Mouse (Mus musculus): ENCODE measurements around the gene Nr1i2. TPM values are rescaled to one million over a fixed set of nuclear protein-coding genes. Genes with fewer than 3 reads are reported as not detected.
A peak's percentile ranks its signal among the peaks of the same experiment; 100 is the strongest.

Nr1i2 gene
- polyA plus RNA-seq, 1 experiment = not detected

DNA sequence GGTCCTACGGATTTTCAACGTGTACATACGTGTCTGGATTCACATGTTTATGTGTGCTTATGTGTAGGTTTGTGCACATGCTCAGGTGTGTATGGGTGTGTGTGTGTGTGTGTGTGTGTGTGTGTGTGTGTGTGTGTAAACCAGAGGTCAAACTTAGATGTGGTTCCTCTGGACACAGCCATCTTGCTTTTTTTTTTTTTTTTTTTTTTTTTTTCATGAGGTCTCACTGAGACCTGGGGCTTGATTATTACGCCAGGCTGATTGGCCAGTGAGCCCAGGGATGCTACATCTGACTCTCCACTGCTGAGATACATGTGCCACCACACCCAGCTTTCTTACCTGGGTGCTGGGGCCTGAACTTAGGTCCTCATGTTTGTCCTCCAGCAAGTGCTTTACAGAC lies 24.5 kb upstream of the Nr1i2 start:
- TF ChIP-seq POLR2A (IDR thresholded peaks at IDR 0.05; ENCODE audit: borderline replicate concordance, control insufficient read depth, low read depth, low read length) = no peak
- H3K4me3 ChIP-seq (replicated peaks; ENCODE audit: control insufficient read depth, low read depth, low read length) = no peak overlapping the region
- WGBS = 86% methylated on average over 4 of the region's 4 CpGs
- H3K4me1 ChIP-seq (ENCODE audit: control insufficient read depth, insufficient read depth, low read length) = no peaks in the 10 kb centered on the region
- no peak overlapping the region for H3K27ac ChIP-seq (ENCODE audit: control insufficient read depth, insufficient read depth, low read depth, low read length, poor library complexity)

DNA sequence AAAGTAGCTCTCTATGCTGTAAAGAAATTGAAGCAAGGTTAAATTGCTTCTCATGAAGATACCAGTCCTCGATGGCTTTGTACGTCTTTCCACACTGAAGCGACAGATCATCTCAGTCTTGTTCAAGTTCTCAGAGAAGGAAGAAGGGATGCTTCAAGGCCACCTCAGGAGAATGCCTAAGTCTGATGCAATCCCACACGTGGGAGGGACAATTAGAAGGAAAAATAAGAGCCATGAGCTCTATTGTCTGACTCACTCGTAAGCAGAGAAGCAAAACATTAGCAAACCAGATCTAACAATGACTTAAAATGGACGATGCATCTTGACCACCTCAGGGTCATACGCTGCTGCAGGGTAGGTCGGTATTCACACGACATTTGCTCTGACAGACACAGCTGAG lies 23.9 kb upstream of the Nr1i2 start:
- H3K27ac ChIP-seq (ENCODE audit: control insufficient read depth, insufficient read depth, low read depth, low read length, poor library complexity) = no peak overlapping the region
- TF ChIP-seq POLR2A (IDR thresholded peaks at IDR 0.05; ENCODE audit: borderline replicate concordance, control insufficient read depth, low read depth, low read length) (no peak), CTCF (IDR thresholded peaks at IDR 0.05; ENCODE audit: control insufficient read depth, insufficient read depth, low read length) (no peak)
- no peak overlapping the region for H3K4me3 ChIP-seq (replicated peaks; ENCODE audit: control insufficient read depth, low read depth, low read length)
- WGBS = 75% methylated on average over 9 of the region's 9 CpGs
- H3K4me1 ChIP-seq (ENCODE audit: control insufficient read depth, insufficient read depth, low read length) = no peaks in the 10 kb centered on the region

DNA sequence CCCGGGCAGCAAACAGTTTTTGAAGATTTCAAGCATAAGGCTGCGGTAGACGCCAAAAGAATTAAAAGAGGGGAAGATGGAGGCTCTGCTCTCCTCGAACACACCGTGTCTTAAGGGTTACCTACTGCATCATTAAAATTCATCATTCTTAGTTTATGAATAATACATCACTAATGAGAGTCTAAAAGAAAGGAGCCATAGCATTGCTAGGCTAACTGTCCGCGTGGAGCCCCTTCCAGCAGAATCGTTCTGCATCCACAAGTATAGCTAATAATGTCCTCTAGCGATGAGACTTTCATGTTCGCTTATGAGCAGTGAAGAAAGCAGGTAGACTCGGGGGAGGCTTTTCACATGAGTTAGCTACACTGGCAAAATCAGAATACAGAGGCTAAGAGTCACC lies 13.6 kb upstream of the Nr1i2 start:
- 67% methylated on average over 11 of the region's 11 CpGs for WGBS
- no peak overlapping the region for H3K4me3 ChIP-seq (replicated peaks; ENCODE audit: control insufficient read depth, low read depth, low read length)
- H3K4me1 ChIP-seq (ENCODE audit: control insufficient read depth, insufficient read depth, low read length) = no peaks in the 10 kb centered on the region
- no peak overlapping the region for H3K27ac ChIP-seq (ENCODE audit: control insufficient read depth, insufficient read depth, low read depth, low read length, poor library complexity)
- TF ChIP-seq CTCF (IDR thresholded peaks at IDR 0.05; ENCODE audit: control insufficient read depth, insufficient read depth, low read length) (no peak), POLR2A (IDR thresholded peaks at IDR 0.05; ENCODE audit: borderline replicate concordance, control insufficient read depth, low read depth, low read length) (no peak)

DNA sequence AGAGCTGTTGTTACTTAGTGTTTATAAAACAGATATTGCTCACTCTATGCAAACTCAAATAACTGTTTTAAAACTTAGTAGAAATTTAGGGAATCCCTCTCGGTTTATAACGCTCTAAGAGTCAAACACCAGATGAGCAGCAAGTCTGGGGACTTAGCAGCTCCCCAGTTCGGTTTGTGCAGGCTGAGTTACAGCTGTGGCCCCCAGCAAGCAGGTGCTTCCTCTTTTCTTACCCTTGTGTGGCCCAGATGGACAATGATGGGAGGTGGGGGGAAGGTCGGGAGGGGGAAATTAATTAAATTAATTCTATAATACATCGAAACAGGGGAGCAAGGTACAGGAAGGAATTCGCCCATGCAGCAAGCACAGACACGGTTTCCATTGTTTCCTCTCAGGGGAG lies 13.0 kb upstream of the Nr1i2 start:
- no peaks in the 10 kb centered on the region for H3K4me1 ChIP-seq (ENCODE audit: control insufficient read depth, insufficient read depth, low read length)
- TF ChIP-seq POLR2A (IDR thresholded peaks at IDR 0.05; ENCODE audit: borderline replicate concordance, control insufficient read depth, low read depth, low read length) (no peak), CTCF (IDR thresholded peaks at IDR 0.05; ENCODE audit: control insufficient read depth, insufficient read depth, low read length) (no peak)
- 3% methylated on average over 7 of the region's 7 CpGs for WGBS
- H3K27ac ChIP-seq (ENCODE audit: control insufficient read depth, insufficient read depth, low read depth, low read length, poor library complexity) = no peak overlapping the region
- H3K4me3 ChIP-seq (replicated peaks; ENCODE audit: control insufficient read depth, low read depth, low read length) = no peak overlapping the region

DNA sequence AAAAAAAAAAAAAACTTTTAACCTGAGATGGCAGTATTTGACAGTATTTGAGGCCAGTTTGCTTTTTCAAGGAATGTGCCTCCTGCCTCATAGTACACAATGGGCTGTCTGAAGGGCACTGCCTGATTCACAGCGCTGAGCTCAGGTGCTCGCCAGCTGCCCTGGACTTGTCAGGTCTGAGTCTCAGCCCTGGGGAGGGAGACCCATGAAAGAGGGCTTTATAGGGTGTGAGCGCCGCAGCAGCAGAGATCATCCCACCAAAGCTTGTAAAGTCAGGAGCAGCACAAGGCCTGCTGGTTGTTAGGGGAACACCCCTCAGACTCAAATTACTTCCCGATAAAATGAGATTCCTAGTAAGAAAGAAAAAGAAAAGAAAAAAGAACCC lies 12.6 kb upstream of the Nr1i2 start:
- TF ChIP-seq POLR2A (IDR thresholded peaks at IDR 0.05; ENCODE audit: borderline replicate concordance, control insufficient read depth, low read depth, low read length) = no peak
- no peak for TF ChIP-seq CTCF (IDR thresholded peaks at IDR 0.05; ENCODE audit: control insufficient read depth, insufficient read depth, low read length)
- H3K4me3 ChIP-seq (replicated peaks; ENCODE audit: control insufficient read depth, low read depth, low read length) = no peak overlapping the region
- no peak overlapping the region for H3K27ac ChIP-seq (ENCODE audit: control insufficient read depth, insufficient read depth, low read depth, low read length, poor library complexity)
- H3K4me1 ChIP-seq (ENCODE audit: control insufficient read depth, insufficient read depth, low read length) = no peaks in the 10 kb centered on the region
- 54% methylated on average over 5 of the region's 5 CpGs for WGBS

DNA sequence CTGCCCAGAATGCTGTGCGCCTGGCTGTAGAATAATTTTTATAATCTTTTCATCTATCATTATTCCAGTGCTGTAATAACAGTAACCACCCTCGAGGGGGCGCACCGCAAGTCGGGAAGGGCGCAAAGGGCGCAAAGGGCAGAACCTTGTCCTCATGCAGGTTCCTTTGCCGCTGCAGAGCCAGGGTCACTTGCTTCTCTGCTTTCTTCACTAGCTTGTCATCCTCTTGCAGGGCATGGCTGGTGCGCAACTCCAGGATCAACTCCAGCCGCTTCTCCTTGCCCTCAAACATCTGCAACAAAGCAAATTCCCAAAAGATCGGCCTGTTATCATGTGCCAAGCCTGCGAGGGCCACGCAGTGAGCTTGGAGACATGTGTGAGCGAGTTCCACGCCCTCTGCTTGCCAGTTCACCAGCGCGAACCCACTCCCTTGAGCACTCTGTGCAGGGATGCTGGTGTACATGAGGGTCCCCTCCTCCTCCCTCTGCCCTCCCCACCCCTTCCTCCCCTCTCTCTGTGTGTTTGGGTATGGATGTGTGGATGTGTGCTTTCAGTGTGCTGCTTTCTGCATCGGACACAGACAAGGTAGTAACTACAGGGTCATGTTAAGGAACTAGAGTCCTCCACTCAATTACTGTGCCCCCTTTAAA lies 12.1 kb upstream of the Nr1i2 start:
- peak; percentile 58 for TF ChIP-seq CTCF (IDR thresholded peaks at IDR 0.05; ENCODE audit: control insufficient read depth, insufficient read depth, low read length)
- TF ChIP-seq POLR2A (IDR thresholded peaks at IDR 0.05; ENCODE audit: borderline replicate concordance, control insufficient read depth, low read depth, low read length) = no peak
- Histone ChIP-seq H3K4me3 (replicated peaks; ENCODE audit: control insufficient read depth, low read depth, low read length) (no peak overlapping the region), H3K4me1 (ENCODE audit: control insufficient read depth, insufficient read depth, low read length) (no peaks in the 10 kb centered on the region), H3K27ac (ENCODE audit: control insufficient read depth, insufficient read depth, low read depth, low read length, poor library complexity) (no peak overlapping the region)
- 65% methylated on average over 18 of the region's 18 CpGs for WGBS

DNA sequence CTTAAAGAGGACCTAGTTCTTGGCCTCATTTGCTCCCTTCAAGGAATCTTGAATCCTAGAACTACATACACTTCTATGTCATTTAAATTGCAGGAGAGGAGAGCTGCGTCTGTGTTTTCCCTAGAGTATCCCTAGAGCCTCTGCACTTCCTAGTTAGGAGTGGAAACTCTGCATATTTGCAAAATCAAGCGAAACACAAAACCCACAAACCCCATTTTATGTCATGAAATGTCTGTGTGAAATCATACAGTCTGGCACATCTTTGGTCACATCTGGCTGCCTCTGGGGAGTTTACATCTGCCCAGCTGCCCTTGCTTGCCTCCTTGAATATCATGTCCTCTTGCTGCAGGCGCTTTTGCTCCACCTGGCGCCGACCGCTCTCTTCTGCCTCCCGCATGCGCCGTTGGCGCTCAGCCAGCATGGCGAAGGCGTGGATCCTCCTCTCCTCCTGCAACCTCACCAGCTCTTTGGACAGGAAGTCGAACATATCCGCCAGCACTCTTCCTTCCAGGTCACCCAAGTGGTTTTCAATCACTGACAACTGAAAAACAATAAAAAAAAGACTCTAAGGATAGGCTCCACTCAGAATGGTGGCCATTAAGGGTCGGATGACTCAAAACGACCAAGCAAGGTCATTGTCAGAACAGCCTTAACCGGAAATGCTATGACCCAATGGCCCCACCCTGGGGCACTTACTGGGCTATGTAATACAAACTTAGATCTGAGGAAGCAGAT lies 10.0 kb upstream of the Nr1i2 start:
- Histone ChIP-seq H3K4me1 (ENCODE audit: control insufficient read depth, insufficient read depth, low read length) (no peaks in the 10 kb centered on the region), H3K4me3 (replicated peaks; ENCODE audit: control insufficient read depth, low read depth, low read length) (no peak overlapping the region), H3K27ac (ENCODE audit: control insufficient read depth, insufficient read depth, low read depth, low read length, poor library complexity) (no peak overlapping the region)
- 69% methylated on average over 17 of the region's 17 CpGs for WGBS
- TF ChIP-seq CTCF (IDR thresholded peaks at IDR 0.05; ENCODE audit: control insufficient read depth, insufficient read depth, low read length) = no peak
- no peak for TF ChIP-seq POLR2A (IDR thresholded peaks at IDR 0.05; ENCODE audit: borderline replicate concordance, control insufficient read depth, low read depth, low read length)

DNA sequence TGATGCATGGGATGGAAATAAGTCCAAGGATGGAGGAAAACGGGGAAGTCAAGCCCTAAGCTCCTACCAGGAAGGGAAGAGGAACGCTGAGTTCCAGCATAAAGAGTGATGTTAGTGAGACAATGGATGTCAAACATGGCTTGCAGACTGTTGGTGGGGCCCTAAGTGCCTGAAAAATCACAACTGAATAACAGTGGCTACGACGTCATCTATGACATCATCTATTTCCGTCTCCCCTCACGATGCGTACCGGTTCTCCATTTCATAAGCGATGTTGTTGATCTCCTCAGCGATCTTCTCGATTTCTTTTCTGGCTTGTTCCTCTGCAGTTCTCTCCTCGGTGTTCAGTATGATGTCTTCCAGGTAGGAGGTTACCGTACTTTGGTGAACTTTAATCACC lies 7.7 kb upstream of the Nr1i2 start:
- Histone ChIP-seq H3K4me1 (ENCODE audit: control insufficient read depth, insufficient read depth, low read length) (no peaks in the 10 kb centered on the region), H3K4me3 (replicated peaks; ENCODE audit: control insufficient read depth, low read depth, low read length) (no peak overlapping the region), H3K27ac (ENCODE audit: control insufficient read depth, insufficient read depth, low read depth, low read length, poor library complexity) (no peak overlapping the region)
- TF ChIP-seq CTCF (IDR thresholded peaks at IDR 0.05; ENCODE audit: control insufficient read depth, insufficient read depth, low read length) = no peak
- TF ChIP-seq POLR2A (IDR thresholded peaks at IDR 0.05; ENCODE audit: borderline replicate concordance, control insufficient read depth, low read depth, low read length) = no peak
- WGBS = 88% methylated on average over 13 of the region's 13 CpGs

All from bone marrow, adult 2 months (tissue).